Mouse (Mus musculus): ENCODE measurements around the gene Zfp318. TPM values are rescaled to one million over a fixed set of nuclear protein-coding genes. Genes with fewer than 3 reads are reported as not detected.

The Zfp318 gene
- polyA plus RNA-seq, 1 experiment: not detected

- H3K4me1 ChIP-seq (ENCODE audit: control insufficient read depth, insufficient read depth, low read length): peaks cover 15% of the 10 kb centered on the region
- no peak within 1 kb of the TSS for H3K27ac ChIP-seq (ENCODE audit: insufficient read depth, low read depth, low read length)
- TF ChIP-seq POLR2A (IDR thresholded peaks at IDR 0.05; ENCODE audit: insufficient read depth, low read depth, low read length): no peak
- TF ChIP-seq CTCF (IDR thresholded peaks at IDR 0.05; ENCODE audit: insufficient read depth, low read depth, low read length): no peak
- WGBS: 90% methylated on average over 4 of the region's 4 CpGs
- H3K4me3 ChIP-seq (ENCODE audit: insufficient read depth, low read depth, low read length): no peak within 1 kb of the TSS
These were observed 54.9 kb downstream of the Zfp318 start, which contains the start of gene Slc22a7 for GRCm38 (mm10) chr17:46438298-46438873. Slc22a7 (minus strand) TSS chr17:46438457.

- WGBS: 96% methylated on average over 10 of the region's 10 CpGs
- TF ChIP-seq CTCF (IDR thresholded peaks at IDR 0.05; ENCODE audit: insufficient read depth, low read depth, low read length): no peak
- no peak for TF ChIP-seq POLR2A (IDR thresholded peaks at IDR 0.05; ENCODE audit: insufficient read depth, low read depth, low read length)
- H3K4me3 ChIP-seq (ENCODE audit: insufficient read depth, low read depth, low read length): no peak overlapping the region
- no peak overlapping the region for H3K27ac ChIP-seq (ENCODE audit: insufficient read depth, low read depth, low read length)
- peaks cover 13% of the 10 kb centered on the region for H3K4me1 ChIP-seq (ENCODE audit: control insufficient read depth, insufficient read depth, low read length)
These were observed 55.6 kb downstream of the Zfp318 start for GRCm38 (mm10) chr17:46439176-46439575.

GRCm38 (mm10) chr17:46444839-46445579 lies 61.5 kb downstream of the Zfp318 start:
- 52% methylated on average over 49 of the region's 50 CpGs for whole genome bisulfite sequencing
- no peak overlapping the region for H3K27ac ChIP-seq (ENCODE audit: insufficient read depth, low read depth, low read length)
- H3K4me3 ChIP-seq (ENCODE audit: insufficient read depth, low read depth, low read length): no peak overlapping the region
- TF ChIP-seq POLR2A (IDR thresholded peaks at IDR 0.05; ENCODE audit: insufficient read depth, low read depth, low read length) (no peak), CTCF (IDR thresholded peaks at IDR 0.05; ENCODE audit: insufficient read depth, low read depth, low read length) (no peak)
- peaks cover 7% of the 10 kb centered on the region for H3K4me1 ChIP-seq (ENCODE audit: control insufficient read depth, insufficient read depth, low read length)

DNA sequence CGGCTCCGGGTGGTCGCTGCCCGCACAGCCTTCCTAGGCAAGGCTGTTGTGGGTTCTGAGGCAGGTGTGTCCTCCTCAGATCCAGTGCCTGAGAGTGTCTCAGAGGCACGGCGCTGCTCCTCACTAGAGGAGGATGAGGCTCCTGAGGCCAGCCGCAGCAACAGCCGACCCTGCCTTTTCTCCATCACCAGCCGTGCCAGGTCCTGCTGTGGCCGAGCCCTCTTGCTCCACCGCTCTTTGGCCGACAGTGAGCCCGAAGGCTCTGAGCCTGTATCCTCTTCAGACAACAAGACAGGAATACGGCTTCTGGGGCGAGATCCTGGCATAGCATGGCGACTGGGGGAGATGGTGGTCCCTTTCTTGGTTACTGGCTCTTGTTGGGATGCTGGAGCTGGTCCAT lies 62.7 kb downstream of the Zfp318 start:
- H3K4me1 ChIP-seq (ENCODE audit: control insufficient read depth, insufficient read depth, low read length): peaks cover 7% of the 10 kb centered on the region
- 96% methylated on average over 16 of the region's 16 CpGs for whole genome bisulfite sequencing
- TF ChIP-seq CTCF (IDR thresholded peaks at IDR 0.05; ENCODE audit: insufficient read depth, low read depth, low read length) (no peak), POLR2A (IDR thresholded peaks at IDR 0.05; ENCODE audit: insufficient read depth, low read depth, low read length) (no peak)
- H3K27ac ChIP-seq (ENCODE audit: insufficient read depth, low read depth, low read length): no peak overlapping the region
- H3K4me3 ChIP-seq (ENCODE audit: insufficient read depth, low read depth, low read length): no peak overlapping the region

DNA sequence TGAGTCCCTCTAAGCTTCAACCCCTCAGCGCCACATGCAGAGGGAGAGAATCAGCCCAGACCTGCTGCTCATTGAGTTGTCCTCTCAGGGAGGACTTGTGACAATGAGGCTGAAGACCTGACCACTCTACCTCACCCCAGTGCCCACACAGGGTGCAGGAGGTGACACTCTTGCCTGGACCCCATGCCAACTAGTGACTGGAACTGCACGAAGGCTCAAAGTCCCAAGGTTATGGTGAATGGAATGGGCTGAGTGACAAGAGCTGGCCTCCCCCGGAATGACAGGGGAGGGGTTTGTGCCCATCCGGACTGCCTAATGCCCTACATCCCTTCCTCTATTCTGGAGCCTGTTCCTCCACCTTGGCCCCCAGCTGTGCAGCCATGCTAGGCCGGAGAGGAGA lies 69.2 kb downstream of the Zfp318 start:
- Histone ChIP-seq H3K4me1 (ENCODE audit: control insufficient read depth, insufficient read depth, low read length) (peaks cover 25% of the 10 kb centered on the region), H3K27ac (ENCODE audit: insufficient read depth, low read depth, low read length) (no peak overlapping the region), H3K4me3 (ENCODE audit: insufficient read depth, low read depth, low read length) (no peak overlapping the region)
- TF ChIP-seq CTCF (IDR thresholded peaks at IDR 0.05; ENCODE audit: insufficient read depth, low read depth, low read length) (no peak), POLR2A (IDR thresholded peaks at IDR 0.05; ENCODE audit: insufficient read depth, low read depth, low read length) (no peak)
- 69% methylated on average over 5 of the region's 5 CpGs for WGBS

DNA sequence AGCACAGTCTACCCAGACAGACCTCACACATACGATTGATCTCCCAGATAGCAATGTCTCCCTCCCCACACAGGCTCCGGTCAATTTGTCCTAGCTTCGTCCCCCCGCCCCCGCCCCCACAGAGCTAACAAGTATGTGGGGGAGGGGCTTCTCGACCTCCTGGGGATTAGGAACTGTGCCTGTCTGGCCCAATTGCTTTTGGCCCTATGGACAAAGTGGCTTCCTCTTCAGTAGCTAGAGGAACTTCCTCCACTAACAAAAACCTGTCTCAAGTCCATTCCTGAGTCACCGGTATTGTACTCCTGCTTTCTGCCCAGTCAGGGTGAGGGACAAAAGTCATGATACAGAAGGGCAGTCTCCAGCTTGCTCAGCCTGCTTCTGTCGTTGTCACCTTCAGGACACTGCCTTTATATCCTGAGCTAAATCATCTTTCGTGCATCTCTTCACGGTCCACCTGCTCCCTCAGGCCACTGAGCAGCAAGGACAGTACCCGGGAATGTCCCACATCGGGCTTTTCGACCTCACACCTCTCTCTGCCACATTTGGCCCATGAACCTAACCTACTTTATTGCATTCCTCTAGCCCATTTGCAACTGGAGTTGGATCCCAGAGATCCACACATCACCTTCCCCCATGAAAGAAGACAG lies 69.9 kb downstream of the Zfp318 start:
- TF ChIP-seq POLR2A (IDR thresholded peaks at IDR 0.05; ENCODE audit: insufficient read depth, low read depth, low read length) (no peak), CTCF (IDR thresholded peaks at IDR 0.05; ENCODE audit: insufficient read depth, low read depth, low read length) (no peak)
- WGBS: 25% methylated on average over 13 of the region's 13 CpGs
- no peak overlapping the region for H3K27ac ChIP-seq (ENCODE audit: insufficient read depth, low read depth, low read length)

DNA sequence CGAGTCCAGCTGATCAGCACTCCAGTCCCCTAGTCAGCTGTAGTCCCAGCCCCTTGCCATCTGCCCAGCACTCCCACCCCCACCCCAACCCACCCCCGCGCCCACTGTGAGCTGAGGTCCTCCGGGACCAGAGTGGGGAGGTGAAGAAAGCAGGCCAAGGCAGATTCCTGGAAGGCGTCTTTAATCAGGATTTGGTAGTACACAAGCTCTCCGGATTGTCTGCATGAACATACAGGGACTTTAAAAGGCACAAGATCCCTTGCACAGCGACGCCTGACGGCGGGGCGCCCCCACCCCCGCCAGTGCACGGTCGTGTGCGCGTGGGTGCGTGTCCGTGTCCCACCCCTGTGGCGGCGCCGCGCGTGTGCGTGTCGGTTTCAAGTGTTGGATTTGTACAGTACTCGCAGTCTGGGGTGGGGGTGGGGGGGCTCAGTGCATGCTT lies 70.5 kb downstream of the Zfp318 start:
- no peak overlapping the region for H3K27ac ChIP-seq (ENCODE audit: insufficient read depth, low read depth, low read length)
- 3% methylated on average over 26 of the region's 26 CpGs for WGBS
- no peak for TF ChIP-seq POLR2A (IDR thresholded peaks at IDR 0.05; ENCODE audit: insufficient read depth, low read depth, low read length)
- TF ChIP-seq CTCF (IDR thresholded peaks at IDR 0.05; ENCODE audit: insufficient read depth, low read depth, low read length): no peak

More for the DNA sequence above, 69.9 kb downstream of the Zfp318 start:
- Histone ChIP-seq H3K4me3 (ENCODE audit: insufficient read depth, low read depth, low read length) (no peak overlapping the region), H3K4me1 (ENCODE audit: control insufficient read depth, insufficient read depth, low read length) (peaks cover 25% of the 10 kb centered on the region)

DNA sequence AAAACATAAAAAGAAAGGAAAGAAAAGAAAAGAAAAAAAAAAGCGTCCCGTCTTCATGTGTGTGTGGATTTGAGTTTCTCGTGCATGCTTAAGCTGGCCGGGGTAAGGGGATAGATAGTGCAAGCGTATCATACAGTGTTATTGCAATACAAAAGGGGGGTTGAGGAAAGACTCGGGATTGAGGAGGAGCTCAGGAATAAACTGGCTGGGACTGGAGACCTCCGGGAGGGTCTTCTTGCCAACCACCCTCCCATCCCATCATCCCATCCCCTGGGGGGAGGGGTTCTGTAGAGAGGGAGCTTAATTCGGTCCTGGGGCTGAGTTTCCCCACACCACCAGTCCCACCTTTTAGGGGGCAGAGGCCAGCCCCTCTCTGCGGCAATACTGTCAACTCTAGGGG lies 71.0 kb downstream of the Zfp318 start:
- Histone ChIP-seq H3K4me3 (ENCODE audit: insufficient read depth, low read depth, low read length) (peak overlapping the region; percentile 7; the same call in 1 of the 2 replicates), H3K4me1 (ENCODE audit: control insufficient read depth, insufficient read depth, low read length) (peaks cover 25% of the 10 kb centered on the region), H3K27ac (ENCODE audit: insufficient read depth, low read depth, low read length) (no peak overlapping the region)
- TF ChIP-seq POLR2A (IDR thresholded peaks at IDR 0.05; ENCODE audit: insufficient read depth, low read depth, low read length): no peak
- no peak for TF ChIP-seq CTCF (IDR thresholded peaks at IDR 0.05; ENCODE audit: insufficient read depth, low read depth, low read length)
- WGBS: 7% methylated on average over 9 of the region's 9 CpGs

More for the DNA sequence above, 70.5 kb downstream of the Zfp318 start:
- Histone ChIP-seq H3K4me3 (ENCODE audit: insufficient read depth, low read depth, low read length) (peak overlapping the region; percentile 34), H3K4me1 (ENCODE audit: control insufficient read depth, insufficient read depth, low read length) (peaks cover 25% of the 10 kb centered on the region)
